Mouse (Mus musculus): ENCODE measurements at regions not wholly inside any gene's neighbourhood (a gene's known extent, or its start where the extent isn't known, plus 50 kb on each side); places are given as distances from the start of the nearest gene placed in this dataset.
A peak's percentile ranks its signal among the peaks of the same experiment; 100 is the strongest.

- DNase-seq (no peak), ATAC-seq (no peak)
- 88% methylated on average over 3 of the region's 3 CpGs for WGBS
- no peaks in the 10 kb centered on the region for H3K36me3 ChIP-seq (ENCODE audit: insufficient read depth)
- TF ChIP-seq CTCF (IDR thresholded peaks at IDR 0.05; ENCODE audit: low read depth), result no peak
- H3K27me3 ChIP-seq (ENCODE audit: insufficient read depth, low read length), result no peaks in the 10 kb centered on the region
- no peaks in the 10 kb centered on the region for H3K9me3 ChIP-seq (ENCODE audit: low read length)
- H3K4me1 ChIP-seq (ENCODE audit: insufficient read depth), result no peaks in the 10 kb centered on the region
- no peak overlapping the region for H3K9ac ChIP-seq
- H3K27ac ChIP-seq (ENCODE audit: low read depth, low read length), result no peak overlapping the region
- H3K4me2 ChIP-seq (ENCODE audit: low read depth), result no peak overlapping the region
- no peak overlapping the region for H3K4me3 ChIP-seq (ENCODE audit: low read depth, low read length)
Measured at GRCm38 (mm10) chrX:163181588-163181987, 217.2 kb upstream of the S100g start.

DNA sequence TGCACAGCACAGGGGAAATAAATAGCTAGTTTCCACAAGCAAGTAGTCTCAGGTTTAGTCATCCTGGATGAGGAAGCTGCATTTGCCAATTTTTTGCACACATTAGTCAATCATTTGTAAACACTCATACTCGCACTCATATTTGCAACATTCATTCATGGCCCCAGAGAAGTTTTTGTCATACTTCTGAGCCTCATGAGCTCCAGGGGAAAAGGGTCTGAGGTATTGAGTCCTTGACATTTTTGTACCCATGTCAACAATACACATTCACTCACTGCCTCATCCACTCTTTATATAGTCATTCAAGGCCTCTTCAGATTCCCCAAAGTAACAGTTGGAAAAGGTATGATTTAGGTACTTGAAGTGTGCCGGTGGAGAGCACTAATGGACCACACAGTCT lies 200.4 kb upstream of the S100g start:
- Histone ChIP-seq H3K4me1 (ENCODE audit: insufficient read depth) (no peaks in the 10 kb centered on the region), H3K9me3 (ENCODE audit: low read length) (no peaks in the 10 kb centered on the region), H3K27ac (ENCODE audit: low read depth, low read length) (no peak overlapping the region), H3K9ac (no peak overlapping the region), H3K4me2 (ENCODE audit: low read depth) (no peak overlapping the region), H3K27me3 (ENCODE audit: insufficient read depth, low read length) (no peaks in the 10 kb centered on the region), H3K36me3 (ENCODE audit: insufficient read depth) (no peaks in the 10 kb centered on the region), H3K4me3 (ENCODE audit: low read depth, low read length) (no peak overlapping the region)
- DNase-seq (no peak), ATAC-seq (no peak)
- no peak for TF ChIP-seq CTCF (IDR thresholded peaks at IDR 0.05; ENCODE audit: low read depth)
- 97% methylated on average over 2 of the region's 2 CpGs for WGBS

DNA sequence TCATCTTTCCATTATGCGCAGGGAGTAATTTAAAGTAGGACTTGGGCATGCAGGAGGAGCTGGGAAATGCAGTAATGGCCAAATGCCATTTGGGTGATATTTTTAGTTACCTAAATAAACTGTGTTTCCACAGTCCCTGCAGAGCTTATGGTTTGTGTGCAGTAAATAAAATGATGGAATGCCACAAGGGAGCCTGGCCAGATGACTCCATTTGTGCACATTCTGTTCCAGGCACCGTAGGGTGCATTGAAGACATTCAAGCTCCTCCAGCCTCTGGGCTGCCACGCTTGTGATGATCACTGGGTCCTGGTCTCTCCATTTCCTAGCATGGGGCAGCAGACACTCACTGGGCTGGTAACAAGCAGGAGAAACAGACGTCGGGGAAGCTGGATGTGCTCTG lies 190.9 kb upstream of the S100g start:
- Histone ChIP-seq H3K27ac (ENCODE audit: low read depth, low read length) (no peak overlapping the region), H3K9ac (no peak overlapping the region), H3K4me1 (ENCODE audit: insufficient read depth) (no peaks in the 10 kb centered on the region), H3K4me3 (ENCODE audit: low read depth, low read length) (no peak overlapping the region), H3K4me2 (ENCODE audit: low read depth) (no peak overlapping the region), H3K27me3 (ENCODE audit: insufficient read depth, low read length) (no peaks in the 10 kb centered on the region), H3K9me3 (ENCODE audit: low read length) (no peaks in the 10 kb centered on the region), H3K36me3 (ENCODE audit: insufficient read depth) (no peaks in the 10 kb centered on the region)
- TF ChIP-seq CTCF (IDR thresholded peaks at IDR 0.05; ENCODE audit: low read depth), result no peak
- 66% methylated on average over 5 of the region's 5 CpGs for WGBS
- peak; percentile 9 for DNase-seq
- no peak for ATAC-seq

GRCm38 (mm10) chrX:163151970-163152369 lies 187.6 kb upstream of the S100g start:
- 70% methylated on average over 2 of the region's 2 CpGs for WGBS

DNA sequence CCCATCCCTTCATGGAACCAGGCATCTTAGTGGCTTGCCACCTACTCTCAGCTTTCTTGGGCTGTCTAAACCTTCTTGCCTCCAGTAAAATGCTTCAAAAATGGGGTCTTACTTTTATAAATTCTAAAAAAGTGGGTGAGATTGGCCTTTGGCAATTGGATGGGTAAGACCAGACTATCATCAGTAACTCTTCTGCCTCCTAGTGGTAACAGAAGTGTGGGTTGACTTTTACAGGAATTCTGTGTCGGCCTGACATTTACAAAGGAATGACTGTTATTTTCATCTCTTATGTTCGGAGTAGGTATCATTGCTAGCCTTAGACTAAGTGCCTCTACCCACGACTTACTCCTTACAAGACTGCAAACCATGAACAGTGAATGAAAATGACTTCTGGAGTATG lies 180.1 kb upstream of the S100g start:
- H3K9ac ChIP-seq, result no peak overlapping the region
- ATAC-seq (no peak), DNase-seq (no peak)
- H3K27me3 ChIP-seq (ENCODE audit: insufficient read depth, low read length), result no peaks in the 10 kb centered on the region
- no peaks in the 10 kb centered on the region for H3K36me3 ChIP-seq (ENCODE audit: insufficient read depth)
- WGBS, result 63% methylated on average over 3 of the region's 3 CpGs
- H3K4me1 ChIP-seq (ENCODE audit: insufficient read depth), result no peaks in the 10 kb centered on the region
- no peak overlapping the region for H3K4me2 ChIP-seq (ENCODE audit: low read depth)
- TF ChIP-seq CTCF (IDR thresholded peaks at IDR 0.05; ENCODE audit: low read depth), result no peak
- H3K4me3 ChIP-seq (ENCODE audit: low read depth, low read length), result no peak overlapping the region
- no peaks in the 10 kb centered on the region for H3K9me3 ChIP-seq (ENCODE audit: low read length)
- no peak overlapping the region for H3K27ac ChIP-seq (ENCODE audit: low read depth, low read length)

More at GRCm38 (mm10) chrX:163151970-163152369, 187.6 kb upstream of the S100g start:
- Histone ChIP-seq H3K4me1 (ENCODE audit: insufficient read depth) (no peaks in the 10 kb centered on the region), H3K27me3 (ENCODE audit: insufficient read depth, low read length) (no peaks in the 10 kb centered on the region), H3K9me3 (ENCODE audit: low read length) (no peaks in the 10 kb centered on the region), H3K9ac (no peak overlapping the region), H3K4me2 (ENCODE audit: low read depth) (no peak overlapping the region), H3K27ac (ENCODE audit: low read depth, low read length) (no peak overlapping the region), H3K4me3 (ENCODE audit: low read depth, low read length) (no peak overlapping the region), H3K36me3 (ENCODE audit: insufficient read depth) (no peaks in the 10 kb centered on the region)
- no peak for ATAC-seq
- DNase-seq, result no peak
- no peak for TF ChIP-seq CTCF (IDR thresholded peaks at IDR 0.05; ENCODE audit: low read depth)

GRCm38 (mm10) chrX:163139475-163139874 lies 175.1 kb upstream of the S100g start:
- WGBS, result 63% methylated on average over 1 of the region's 1 CpGs
- Histone ChIP-seq H3K4me1 (ENCODE audit: insufficient read depth) (no peaks in the 10 kb centered on the region), H3K4me2 (ENCODE audit: low read depth) (no peak overlapping the region), H3K36me3 (ENCODE audit: insufficient read depth) (no peaks in the 10 kb centered on the region), H3K4me3 (ENCODE audit: low read depth, low read length) (no peak overlapping the region), H3K9ac (no peak overlapping the region), H3K9me3 (ENCODE audit: low read length) (no peaks in the 10 kb centered on the region), H3K27ac (ENCODE audit: low read depth, low read length) (no peak overlapping the region), H3K27me3 (ENCODE audit: insufficient read depth, low read length) (no peaks in the 10 kb centered on the region)
- DNase-seq, result no peak
- no peak for ATAC-seq
- TF ChIP-seq CTCF (IDR thresholded peaks at IDR 0.05; ENCODE audit: low read depth), result no peak

GRCm38 (mm10) chrX:163128626-163129025 lies 164.2 kb upstream of the S100g start:
- H3K9ac ChIP-seq, result no peak overlapping the region
- H3K9me3 ChIP-seq (ENCODE audit: low read length), result no peaks in the 10 kb centered on the region
- no peak overlapping the region for H3K27ac ChIP-seq (ENCODE audit: low read depth, low read length)
- no peaks in the 10 kb centered on the region for H3K27me3 ChIP-seq (ENCODE audit: insufficient read depth, low read length)
- no peak overlapping the region for H3K4me2 ChIP-seq (ENCODE audit: low read depth)
- WGBS, result 97% methylated on average over 1 of the region's 1 CpGs
- H3K36me3 ChIP-seq (ENCODE audit: insufficient read depth), result no peaks in the 10 kb centered on the region
- no peak for ATAC-seq
- no peak overlapping the region for H3K4me3 ChIP-seq (ENCODE audit: low read depth, low read length)
- TF ChIP-seq CTCF (IDR thresholded peaks at IDR 0.05; ENCODE audit: low read depth), result no peak
- DNase-seq, result no peak
- H3K4me1 ChIP-seq (ENCODE audit: insufficient read depth), result no peaks in the 10 kb centered on the region
